Mouse (Mus musculus) liver, embryonic 14.5 days (tissue): ENCODE results near the gene Tango2. TPM values are rescaled to one million over a fixed set of nuclear protein-coding genes. Genes with fewer than 3 reads are reported as not detected.
A peak's percentile ranks its signal among the peaks of the same experiment; 100 is the strongest.

Experiments used
- ATAC-seq: fragments of 200-750 bp; cut with Nextera tagmentation; 2 replicates; pipeline ENCODE4 v1.8.0; 2017; ENCODE audit warnings: moderate number of reproducible peaks, mild to moderate bottlenecking, moderate library complexity; ENCODE audit not compliant: insufficient read depth
- DNase-seq, 3 experiments: peaks; one replicate each; pipeline ENCODE4 v3.0.0-alpha.2; 2012 to 2013; ENCODE audit warnings: low read depth in 3 of 3, low spot score in 3 of 3
- H3K27ac ChIP-seq: fragments of 300-500 bp; sonication (generic); 2 replicates; pipeline ENCODE4 v1.5.1; 2014; ENCODE audit warnings: moderate library complexity, mild to moderate bottlenecking, control low read depth, inconsistent platforms
- H3K27me3 ChIP-seq: fragments of 300-500 bp; sonication (generic); 2 replicates; pipeline ENCODE4 v1.6.1; 2014; ENCODE audit warnings: mild to moderate bottlenecking, low read length, moderate library complexity; ENCODE audit not compliant: control insufficient read depth, insufficient read depth
- H3K36me3 ChIP-seq: fragments of 300-500 bp; sonication (generic); replicated peaks from 2 replicates; pipeline ENCODE4 v1.6.1; 2014; ENCODE audit warnings: low read depth; ENCODE audit not compliant: control insufficient read depth, insufficient read depth
- H3K4me1 ChIP-seq, 2 experiments: fragments of 200-500 bp in 1 of 2; fragments of 300-500 bp in 1 of 2; sonication (generic) in 1 of 2; replicated peaks; 2 replicates each; pipeline ENCODE4 v1.6.1; 2012 to 2014; ENCODE audit warnings: antibody characterized with exemption in 1 of 2, inconsistent platforms in 1 of 2, low read length in 1 of 2; ENCODE audit not compliant: control insufficient read depth in 2 of 2, insufficient read depth in 2 of 2
- H3K4me2 ChIP-seq: fragments of 300-500 bp; sonication (generic); 2 replicates; pipeline ENCODE4 v1.6.1; 2014; ENCODE audit warnings: low read depth, mild to moderate bottlenecking, control low read depth, moderate library complexity
- H3K4me3 ChIP-seq, 2 experiments: fragments of 200-500 bp in 1 of 2; fragments of 300-500 bp in 1 of 2; sonication (generic) in 1 of 2; 2 replicates each; pipeline ENCODE4 v1.5.1; 2012 to 2014; ENCODE audit warnings: low read depth in 2 of 2, low read length in 2 of 2, mild to moderate bottlenecking in 2 of 2, control low read depth in 1 of 2, inconsistent platforms in 1 of 2, moderate library complexity in 1 of 2; ENCODE audit not compliant: insufficient read depth in 1 of 2
- H3K9ac ChIP-seq: fragments of 300-500 bp; sonication (generic); replicated peaks from 2 replicates; pipeline ENCODE4 v1.6.1; 2014; ENCODE audit warnings: mild to moderate bottlenecking, control low read depth, moderate library complexity
- H3K9me3 ChIP-seq: fragments of 300-500 bp; sonication (generic); 2 replicates; pipeline ENCODE4 v1.6.1; 2016; ENCODE audit warnings: low read length, mixed read lengths; ENCODE audit not compliant: control insufficient read depth
- CTCF ChIP-seq: IDR thresholded peaks from 2 replicates; pipeline ENCODE4 v1.5.1; 2016; ENCODE audit warnings: antibody characterized with exemption, low read depth, control low read depth
- EP300 ChIP-seq: IDR thresholded peaks from 2 replicates; pipeline ENCODE4 v1.6.1; 2016; ENCODE audit warnings: antibody characterized with exemption, low read depth
- WGBS: fragments of 180-500 bp; shearing (Covaris S2); extraction: QIAGEN DNeasy Blood & Tissue Kit; methylation state at CpG from one replicate; pipeline ENCODE4 v1.1.7; 2014; ENCODE audit not compliant: insufficient replicate concordance; 5-methylcytosine and 5-hydroxymethylcytosine counted together
- polyA plus RNA-seq, 2 experiments: library from polyadenylated mRNA; depleted of rRNA in 1 of 2; stranded (reverse) in 1 of 2; unstranded in 1 of 2; fragments of >200 nt; fragmentation: Nextera tagmentation in 1 of 2; extraction: Ambion mirVana in 1 of 2; gene quantifications; 2 replicates each; pipeline versions ENCODE4 v1.2.1 to v1.2.3; 2012 to 2014

Tango2 gene
- polyA plus RNA-seq, 2 experiments, result 44.5 to 58.8 TPM

DNA sequence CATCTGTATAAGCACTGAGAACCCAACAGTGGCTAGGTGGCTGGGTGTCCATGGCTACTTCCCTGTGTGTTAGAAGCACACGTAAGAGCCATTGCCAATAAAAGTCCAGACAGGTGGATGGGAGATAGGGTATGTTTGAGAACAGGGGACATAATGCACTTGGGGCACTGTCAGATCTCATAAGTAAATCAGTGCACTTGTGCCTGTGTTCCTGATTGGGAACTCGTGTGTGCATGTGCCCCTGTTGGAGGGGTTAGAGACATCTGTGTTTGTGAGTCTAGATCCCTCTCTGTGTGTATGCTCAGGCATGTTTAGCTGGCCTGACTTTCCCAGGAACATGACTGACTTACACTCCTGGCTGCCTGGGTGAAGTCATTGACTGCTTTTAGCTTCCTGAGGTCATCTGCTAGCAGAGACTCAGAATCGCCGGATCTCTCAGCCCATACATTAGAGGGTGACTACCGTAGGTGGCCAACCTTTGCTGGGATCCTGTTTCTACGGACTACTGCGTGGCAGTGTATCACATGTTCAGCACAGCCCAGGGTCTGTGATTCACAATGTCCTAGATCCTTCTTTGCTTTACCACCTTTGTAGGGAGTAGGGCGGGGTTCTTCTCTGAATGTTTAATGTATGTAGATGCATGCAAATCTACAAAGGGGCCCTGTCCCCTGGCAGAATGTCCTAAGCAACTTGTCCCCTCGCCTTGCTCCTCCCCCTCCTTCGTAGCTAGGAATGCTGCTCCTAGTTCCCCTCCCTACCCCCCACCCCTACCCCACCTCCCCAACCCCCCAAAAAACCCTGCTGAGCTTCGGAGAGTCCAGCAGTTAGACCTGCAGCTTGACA is 47.1 kb upstream of the Tango2 start:
- no peak for ATAC-seq
- no peak overlapping the region for H3K4me2 ChIP-seq

DNA sequence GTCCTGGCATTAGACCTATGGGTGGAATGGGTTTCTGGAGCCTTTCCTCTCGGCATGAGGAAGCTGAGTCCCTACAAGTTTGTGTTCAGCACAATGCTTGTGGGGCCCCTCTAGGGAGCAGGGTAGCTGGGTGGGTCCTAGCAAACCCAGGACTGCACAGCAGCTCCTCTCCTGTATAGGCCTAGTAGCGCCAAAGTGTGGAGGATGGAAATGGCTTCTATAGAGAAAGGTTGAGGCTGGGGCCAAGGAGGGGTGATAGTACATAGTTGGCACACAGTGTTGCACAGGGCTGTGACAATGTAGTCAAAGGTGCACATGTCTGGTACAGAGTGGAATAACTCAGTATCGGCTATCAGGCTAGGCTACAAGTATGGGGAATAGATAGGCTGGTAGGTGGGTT is 46.2 kb upstream of the Tango2 start:
- Histone ChIP-seq H3K27me3 (no peaks in the 10 kb centered on the region), H3K4me1 (peaks cover 25 to 36% of the 10 kb centered on the region in 2 experiments), H3K9ac (0 out of 2 replicates have a peak overlapping the region, but pooled peaks have one; percentile 7), H3K36me3 (no peaks in the 10 kb centered on the region), H3K9me3 (no peaks in the 10 kb centered on the region), H3K27ac (no peak overlapping the region), H3K4me2 (peak overlapping the region; percentile 100), H3K4me3 (no peak overlapping the region)
- no peak for ATAC-seq
- DNase-seq, result no peak
- 56% methylated on average over 3 of the region's 3 CpGs for WGBS
- TF ChIP-seq EP300 (no peak), CTCF (no peak)

More for the DNA sequence above, 47.1 kb upstream of the Tango2 start:
- WGBS, result 61% methylated on average over 11 of the region's 11 CpGs
- Histone ChIP-seq H3K4me3 (no peak overlapping the region), H3K27me3 (no peaks in the 10 kb centered on the region), H3K27ac (no peak overlapping the region), H3K9ac (no peak overlapping the region), H3K36me3 (no peaks in the 10 kb centered on the region), H3K9me3 (no peaks in the 10 kb centered on the region), H3K4me1 (peaks cover 22 to 28% of the 10 kb centered on the region in 2 experiments)
- no peak for TF ChIP-seq CTCF
- TF ChIP-seq EP300, result no peak
- DNase-seq, result no peak

DNA sequence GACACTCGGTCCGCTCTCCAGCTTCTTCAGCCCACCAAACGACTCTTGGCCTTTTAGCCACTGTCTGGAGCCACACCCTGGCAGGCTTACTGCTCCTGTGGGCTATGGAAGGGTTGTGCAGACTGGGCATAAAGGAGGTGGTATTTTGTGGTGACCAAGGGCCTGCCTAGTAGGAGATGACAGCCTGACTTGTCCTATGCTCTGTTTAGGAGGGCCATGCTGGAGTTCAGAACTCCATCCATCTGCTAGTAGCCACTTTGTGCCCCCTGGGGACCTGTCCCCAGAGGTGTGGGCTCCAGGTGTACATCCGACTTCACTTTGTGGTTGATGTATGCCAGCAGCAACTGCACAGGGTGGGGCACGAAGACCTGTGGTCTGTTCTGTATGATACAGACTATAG is 45.7 kb upstream of the Tango2 start:
- WGBS, result 39% methylated on average over 5 of the region's 5 CpGs
- no peaks in the 10 kb centered on the region for H3K9me3 ChIP-seq
- H3K27ac ChIP-seq, result no peak overlapping the region
- TF ChIP-seq CTCF (no peak), EP300 (no peak)
- peak overlapping the region; percentile 64 to 89 for H3K4me3 ChIP-seq
- no peaks in the 10 kb centered on the region for H3K36me3 ChIP-seq
- no peaks in the 10 kb centered on the region for H3K27me3 ChIP-seq
- H3K9ac ChIP-seq, result 0 out of 2 replicates have a peak overlapping the region, but pooled peaks have one; percentile 7
- H3K4me2 ChIP-seq, result peak overlapping the region; percentile 100
- H3K4me1 ChIP-seq, result peaks cover 30 to 41% of the 10 kb centered on the region in 2 experiments
- DNase-seq, result no peak
- no peak for ATAC-seq

DNA sequence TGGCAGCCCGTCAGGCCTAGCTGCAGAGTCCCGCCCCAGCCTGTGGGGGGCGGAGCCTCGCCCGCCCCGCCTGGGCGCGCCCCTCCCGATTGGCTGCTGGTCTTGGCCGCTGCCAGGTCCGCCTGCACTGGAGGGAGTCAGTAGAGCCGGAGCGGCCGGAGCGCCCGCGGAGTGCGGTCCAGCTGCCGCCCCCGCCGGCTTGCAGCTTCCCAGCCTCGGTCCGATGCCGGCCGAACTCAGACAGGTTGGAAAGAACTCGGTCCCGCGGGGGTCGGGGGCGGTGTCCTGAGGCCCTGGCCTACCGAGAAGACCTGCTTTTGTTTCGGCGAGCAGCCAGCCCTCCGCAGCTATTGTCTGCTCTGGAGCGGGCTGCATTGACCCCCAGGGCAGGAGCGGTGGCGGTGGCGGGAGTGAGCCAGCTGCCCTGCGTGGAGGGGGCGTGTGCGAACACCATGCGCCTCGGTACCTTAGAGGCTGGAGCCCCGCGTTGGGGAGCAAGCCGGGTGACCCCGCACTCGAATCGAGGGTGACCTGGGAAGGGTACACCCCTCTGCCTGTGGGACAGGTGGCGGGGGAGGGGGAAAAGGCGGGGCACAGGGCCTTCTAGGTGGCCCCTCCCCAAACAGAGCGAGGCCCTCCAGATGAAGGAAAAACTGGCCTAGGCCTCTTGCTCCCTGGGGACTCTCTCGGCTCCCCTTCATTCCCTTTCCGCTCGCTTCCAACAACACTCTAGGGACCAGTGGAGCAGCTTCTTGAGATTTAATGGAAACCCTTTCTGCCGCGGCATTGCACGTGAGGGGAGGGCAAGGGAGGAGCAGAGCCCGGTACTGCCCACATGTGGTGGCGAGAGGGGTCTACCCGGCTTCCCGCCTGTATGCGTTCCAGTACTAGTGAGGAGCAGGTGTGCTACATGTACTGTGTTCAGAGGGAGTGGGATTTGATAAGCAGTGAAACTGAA is 44.8 kb upstream of the Tango2 start:
- peak; percentile 83 for ATAC-seq
- WGBS, result under 1% methylated on average over 63 of the region's 63 CpGs
- H3K9me3 ChIP-seq, result no peaks in the 10 kb centered on the region
- peak overlapping the region; percentile 85 for H3K9ac ChIP-seq
- peak; percentile 75 to 76 (median 76) for DNase-seq
- peaks cover 38 to 49% of the 10 kb centered on the region in 2 experiments for H3K4me1 ChIP-seq
- peak overlapping the region; percentile 46 for H3K27ac ChIP-seq
- H3K36me3 ChIP-seq, result no peaks in the 10 kb centered on the region
- H3K4me2 ChIP-seq, result peak overlapping the region; percentile 100
- peak overlapping the region; percentile 64 to 89 for H3K4me3 ChIP-seq
- H3K27me3 ChIP-seq, result no peaks in the 10 kb centered on the region
- TF ChIP-seq CTCF (peak; percentile 71), EP300 (no peak)

DNA sequence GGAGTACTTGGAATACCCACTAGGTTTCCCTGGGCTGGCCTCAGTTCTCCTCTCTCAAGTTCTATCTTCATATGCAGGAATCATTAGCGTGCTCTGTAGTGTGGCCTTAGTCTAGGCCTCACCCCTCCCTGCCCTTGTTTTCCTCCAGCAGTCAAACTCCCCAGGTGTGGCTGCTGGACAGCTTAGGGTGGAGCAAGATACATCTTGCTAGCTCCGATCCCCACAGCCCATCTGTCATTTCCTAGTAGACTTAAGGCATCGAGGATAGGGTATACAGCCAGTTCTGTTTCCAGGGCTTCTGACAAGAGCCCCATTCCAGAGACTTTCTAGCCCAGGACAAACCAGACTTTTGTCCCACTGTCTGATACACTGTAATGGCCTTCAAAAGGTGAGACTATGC is 43.8 kb upstream of the Tango2 start:
- no peak overlapping the region for H3K4me3 ChIP-seq
- no peak overlapping the region for H3K27ac ChIP-seq
- H3K9me3 ChIP-seq, result no peaks in the 10 kb centered on the region
- 65% methylated on average over 3 of the region's 3 CpGs for WGBS
- ATAC-seq (no peak), DNase-seq (no peak)
- no peak overlapping the region for H3K4me2 ChIP-seq
- peaks cover 47 to 58% of the 10 kb centered on the region in 2 experiments for H3K4me1 ChIP-seq
- H3K36me3 ChIP-seq, result no peaks in the 10 kb centered on the region
- H3K9ac ChIP-seq, result no peak overlapping the region
- no peak for TF ChIP-seq CTCF
- no peak for TF ChIP-seq EP300
- no peaks in the 10 kb centered on the region for H3K27me3 ChIP-seq
